Mouse (Mus musculus): ENCODE data around the gene Kat6b. TPM values are rescaled to one million over a fixed set of nuclear protein-coding genes. Genes with fewer than 3 reads are reported as not detected.
"Not testable (repeated sequence)": the region's sequence is repeated elsewhere in the genome, so short reads cannot be mapped to it uniquely, and the experiment has no call there.

Gene Kat6b
- total RNA-seq, 1 experiment from 2014 or later: 15.1 TPM

- no peak for ATAC-seq (replicated peaks; ENCODE audit: insufficient number of reproducible peaks, low FRiP score, low TSS enrichment, poor library complexity, severe bottlenecking)
Measured at GRCm38 (mm10) chr14:21515505-21515904, 34.3 kb downstream of the Kat6b start.

- no peak for ATAC-seq (replicated peaks; ENCODE audit: insufficient number of reproducible peaks, low FRiP score, low TSS enrichment, poor library complexity, severe bottlenecking)
Measured at GRCm38 (mm10) chr14:21519307-21519706, 38.1 kb downstream of the Kat6b start.

- ATAC-seq (replicated peaks; ENCODE audit: insufficient number of reproducible peaks, low FRiP score, low TSS enrichment, poor library complexity, severe bottlenecking): no peak
Measured at GRCm38 (mm10) chr14:21520496-21520895, 39.3 kb downstream of the Kat6b start.

- ATAC-seq (replicated peaks; ENCODE audit: insufficient number of reproducible peaks, low FRiP score, low TSS enrichment, poor library complexity, severe bottlenecking): not testable (repeated sequence)
Measured at GRCm38 (mm10) chr14:21521496-21521895, 40.3 kb downstream of the Kat6b start.

GRCm38 (mm10) chr14:21522312-21522978 lies 41.2 kb downstream of the Kat6b start:
- ATAC-seq (replicated peaks; ENCODE audit: insufficient number of reproducible peaks, low FRiP score, low TSS enrichment, poor library complexity, severe bottlenecking): no peak

GRCm38 (mm10) chr14:21523234-21523633 lies 42.0 kb downstream of the Kat6b start:
- no peak for ATAC-seq (replicated peaks; ENCODE audit: insufficient number of reproducible peaks, low FRiP score, low TSS enrichment, poor library complexity, severe bottlenecking)

- ATAC-seq (replicated peaks; ENCODE audit: insufficient number of reproducible peaks, low FRiP score, low TSS enrichment, poor library complexity, severe bottlenecking): no peak
Measured at GRCm38 (mm10) chr14:21523851-21524441, 42.7 kb downstream of the Kat6b start.

- ATAC-seq (replicated peaks; ENCODE audit: insufficient number of reproducible peaks, low FRiP score, low TSS enrichment, poor library complexity, severe bottlenecking): no peak
Measured at GRCm38 (mm10) chr14:21525674-21526073, 44.4 kb downstream of the Kat6b start.

GRCm38 (mm10) chr14:21533566-21533965 lies 52.3 kb downstream of the Kat6b start:
- no peak for ATAC-seq (replicated peaks; ENCODE audit: insufficient number of reproducible peaks, low FRiP score, low TSS enrichment, poor library complexity, severe bottlenecking)

- ATAC-seq (replicated peaks; ENCODE audit: insufficient number of reproducible peaks, low FRiP score, low TSS enrichment, poor library complexity, severe bottlenecking): no peak
Measured at GRCm38 (mm10) chr14:21534066-21534465, 52.8 kb downstream of the Kat6b start.

GRCm38 (mm10) chr14:21534542-21535272 lies 53.5 kb downstream of the Kat6b start:
- ATAC-seq (replicated peaks; ENCODE audit: insufficient number of reproducible peaks, low FRiP score, low TSS enrichment, poor library complexity, severe bottlenecking): no peak

- ATAC-seq (replicated peaks; ENCODE audit: insufficient number of reproducible peaks, low FRiP score, low TSS enrichment, poor library complexity, severe bottlenecking): no peak
Measured at GRCm38 (mm10) chr14:21536485-21537181, 55.4 kb downstream of the Kat6b start.

GRCm38 (mm10) chr14:21537838-21538237 lies 56.6 kb downstream of the Kat6b start:
- ATAC-seq (replicated peaks; ENCODE audit: insufficient number of reproducible peaks, low FRiP score, low TSS enrichment, poor library complexity, severe bottlenecking): no peak

- no peak for ATAC-seq (replicated peaks; ENCODE audit: insufficient number of reproducible peaks, low FRiP score, low TSS enrichment, poor library complexity, severe bottlenecking)
Measured at GRCm38 (mm10) chr14:21539731-21540130, 58.5 kb downstream of the Kat6b start.

- ATAC-seq (replicated peaks; ENCODE audit: insufficient number of reproducible peaks, low FRiP score, low TSS enrichment, poor library complexity, severe bottlenecking): no peak
Measured at GRCm38 (mm10) chr14:21540361-21540760, 59.1 kb downstream of the Kat6b start.

- ATAC-seq (replicated peaks; ENCODE audit: insufficient number of reproducible peaks, low FRiP score, low TSS enrichment, poor library complexity, severe bottlenecking): no peak
Measured at GRCm38 (mm10) chr14:21545529-21545928, 64.3 kb downstream of the Kat6b start.

GRCm38 (mm10) chr14:21546351-21546750 lies 65.1 kb downstream of the Kat6b start:
- no peak for ATAC-seq (replicated peaks; ENCODE audit: insufficient number of reproducible peaks, low FRiP score, low TSS enrichment, poor library complexity, severe bottlenecking)

GRCm38 (mm10) chr14:21547297-21547696 lies 66.1 kb downstream of the Kat6b start:
- no peak for ATAC-seq (replicated peaks; ENCODE audit: insufficient number of reproducible peaks, low FRiP score, low TSS enrichment, poor library complexity, severe bottlenecking)

- ATAC-seq (replicated peaks; ENCODE audit: insufficient number of reproducible peaks, low FRiP score, low TSS enrichment, poor library complexity, severe bottlenecking): no peak
Measured at GRCm38 (mm10) chr14:21547965-21548364, 66.7 kb downstream of the Kat6b start.
